Mouse (Mus musculus) retina, embryonic 14.5 days (tissue): Measurements from ENCODE around the gene Serpinb1a.

Source experiments
- DNase-seq: peaks from one replicate; pipeline ENCODE4 v3.0.0-alpha.2; 2015; ENCODE audit warnings: low spot score

The Serpinb1a gene

DNA sequence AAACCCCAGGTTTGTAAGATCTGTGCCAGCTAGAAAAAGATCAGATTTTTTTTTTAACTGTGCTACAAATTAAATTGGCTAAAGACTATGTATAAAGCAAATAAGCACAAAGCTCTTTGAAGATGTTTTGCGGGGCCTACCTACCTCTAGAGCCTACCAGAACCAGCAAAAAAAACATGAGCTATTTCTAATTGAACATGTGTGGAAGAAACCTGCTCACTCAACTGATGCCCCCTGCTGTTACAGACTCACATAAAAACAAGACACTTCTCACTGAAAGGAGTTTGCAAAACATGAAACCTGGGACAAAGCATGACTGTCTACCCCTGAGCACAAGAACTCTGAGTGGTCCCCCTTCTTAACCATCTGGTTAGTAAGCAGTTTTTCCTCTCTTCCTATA, 53.9 kb downstream of the Serpinb1a start:
- no peak for DNase-seq

DNA sequence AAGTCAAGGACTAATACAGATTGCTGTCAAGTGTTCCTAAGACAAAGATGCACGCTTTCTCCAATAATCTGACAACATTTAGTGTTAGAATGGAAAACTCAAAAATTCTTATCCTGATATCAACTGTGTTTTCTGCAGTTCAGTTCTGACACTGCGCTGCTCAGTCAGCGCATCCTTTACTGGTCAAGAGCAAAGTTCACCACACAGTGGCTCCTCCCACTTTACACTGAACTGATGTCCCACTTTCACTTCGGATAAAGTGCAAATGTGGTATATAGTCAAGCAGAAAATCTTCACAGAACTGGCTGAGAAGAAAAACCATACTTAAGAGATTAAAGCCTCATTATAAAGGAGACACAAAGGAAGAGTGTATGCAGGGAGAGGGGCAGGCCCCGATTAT, 55.8 kb downstream of the Serpinb1a start:
- no peak for DNase-seq

DNA sequence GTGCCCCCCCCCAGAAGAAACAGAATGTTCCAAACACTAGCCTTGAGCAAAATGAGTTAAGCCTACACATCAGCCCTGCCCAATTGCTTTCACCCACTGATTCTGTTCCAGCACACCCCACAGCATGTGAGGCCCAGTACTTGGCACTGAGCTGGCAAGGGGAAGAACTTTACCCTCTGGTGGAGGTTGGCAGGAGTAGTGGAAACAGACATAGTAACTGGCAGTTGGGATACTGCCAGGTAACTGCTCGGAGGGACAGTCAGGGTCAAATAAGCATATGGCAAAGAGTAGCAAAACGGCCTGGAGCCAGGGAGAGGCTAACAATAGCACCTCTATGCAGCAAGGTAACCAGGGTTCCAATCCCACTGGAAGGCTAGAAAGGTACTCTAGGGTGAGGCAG, 56.4 kb downstream of the Serpinb1a start:
- no peak for DNase-seq
